Mouse (Mus musculus): ENCODE results near the gene Rimbp2. TPM values are rescaled to one million over a fixed set of nuclear protein-coding genes. Genes with fewer than 3 reads are reported as not detected.
A peak's percentile ranks its signal among the peaks of the same experiment; 100 is the strongest.
"Not testable (repeated sequence)": the region's sequence is repeated elsewhere in the genome, so short reads cannot be mapped to it uniquely, and the experiment has no call there.

Gene Rimbp2
- polyA plus RNA-seq, 1 experiment from 2014 or later, result 0.08 TPM

DNA sequence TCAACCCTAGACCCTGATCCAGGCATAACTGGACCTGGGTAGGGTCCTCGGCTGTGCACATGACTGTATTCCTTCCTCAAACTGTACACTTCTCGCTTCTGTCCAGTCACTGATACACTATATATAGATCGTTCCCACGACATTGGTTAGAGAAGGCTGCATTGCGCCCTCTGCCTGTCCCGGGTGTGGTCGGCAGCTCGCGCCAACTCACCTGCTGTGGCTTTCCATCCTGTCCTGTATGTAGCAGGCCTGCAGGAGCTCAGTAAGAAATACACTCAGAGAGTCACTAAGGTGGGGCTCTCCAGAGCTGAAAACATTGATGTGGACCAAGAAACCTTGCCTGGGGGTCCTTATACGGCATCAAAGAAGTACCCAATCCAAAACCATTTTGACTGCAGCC, 17.6 kb upstream of the Rimbp2 start:
- 77% methylated on average over 10 of the region's 10 CpGs for WGBS
- Histone ChIP-seq H3K4me1 (no peaks in the 10 kb centered on the region), H3K27ac (no peak overlapping the region), H3K4me3 (no peak overlapping the region), H3K9me3 (replicated peaks) (no peaks in the 10 kb centered on the region), H3K36me3 (no peaks in the 10 kb centered on the region), H3K27me3 (ENCODE audit: low read depth, poor library complexity, severe bottlenecking) (no peaks in the 10 kb centered on the region)
- no peak for DNase-seq (ENCODE audit: low spot score)

DNA sequence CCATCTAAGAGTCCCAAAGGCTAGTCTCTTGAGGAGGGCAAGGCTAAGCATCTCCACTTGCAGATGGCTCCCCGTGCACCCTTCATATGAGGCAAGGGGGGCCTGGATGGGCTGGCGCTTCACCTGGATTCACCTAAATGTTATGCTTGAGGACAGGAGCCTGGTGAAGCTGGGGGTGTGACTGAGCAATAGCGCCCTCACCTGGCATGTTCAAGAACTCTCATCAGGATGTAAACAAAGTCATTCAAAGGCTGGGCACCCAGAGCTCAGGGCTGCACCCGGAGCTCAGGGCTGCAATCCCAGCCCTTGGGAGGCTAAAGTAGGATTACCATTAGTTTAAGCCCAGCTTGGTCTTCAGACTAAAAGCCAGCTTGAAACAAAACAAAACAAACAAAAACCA, 11.1 kb upstream of the Rimbp2 start:
- no peaks in the 10 kb centered on the region for H3K27me3 ChIP-seq (ENCODE audit: low read depth, poor library complexity, severe bottlenecking)
- no peak overlapping the region for H3K27ac ChIP-seq
- no peak for DNase-seq (ENCODE audit: low spot score)
- no peaks in the 10 kb centered on the region for H3K4me1 ChIP-seq
- no peak overlapping the region for H3K4me3 ChIP-seq
- H3K9me3 ChIP-seq (replicated peaks), result peaks cover 5% of the 10 kb centered on the region; the same call in 1 of the 2 replicates
- WGBS, result 53% methylated on average over 4 of the region's 4 CpGs
- H3K36me3 ChIP-seq, result no peaks in the 10 kb centered on the region

DNA sequence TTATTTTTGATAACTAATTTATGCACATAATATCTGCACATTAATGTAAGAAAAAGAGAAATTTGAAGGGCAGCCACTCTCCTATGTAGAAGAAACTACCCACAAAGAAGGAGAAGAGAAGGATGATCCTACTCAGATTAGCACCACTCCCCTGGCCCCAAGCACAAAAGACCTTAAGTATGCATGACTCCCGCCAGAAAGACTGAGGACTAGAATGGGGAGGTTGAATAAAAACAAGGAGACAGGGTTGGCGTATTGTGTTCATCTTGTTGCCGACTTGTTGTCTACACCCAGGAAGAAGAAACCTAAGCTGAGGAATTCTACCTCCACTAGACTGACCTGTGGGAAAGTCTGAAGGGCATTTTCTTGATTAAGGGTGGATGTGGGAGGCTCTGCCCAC, 5.6 kb upstream of the Rimbp2 start:
- Histone ChIP-seq H3K4me1 (no peaks in the 10 kb centered on the region), H3K27ac (no peak overlapping the region), H3K9me3 (replicated peaks) (peaks cover 5% of the 10 kb centered on the region; the same call in 1 of the 2 replicates), H3K36me3 (no peaks in the 10 kb centered on the region), H3K4me3 (no peak overlapping the region), H3K27me3 (ENCODE audit: low read depth, poor library complexity, severe bottlenecking) (no peaks in the 10 kb centered on the region)
- no peak for DNase-seq (ENCODE audit: low spot score)
- WGBS, result 89% methylated on average over 3 of the region's 3 CpGs

DNA sequence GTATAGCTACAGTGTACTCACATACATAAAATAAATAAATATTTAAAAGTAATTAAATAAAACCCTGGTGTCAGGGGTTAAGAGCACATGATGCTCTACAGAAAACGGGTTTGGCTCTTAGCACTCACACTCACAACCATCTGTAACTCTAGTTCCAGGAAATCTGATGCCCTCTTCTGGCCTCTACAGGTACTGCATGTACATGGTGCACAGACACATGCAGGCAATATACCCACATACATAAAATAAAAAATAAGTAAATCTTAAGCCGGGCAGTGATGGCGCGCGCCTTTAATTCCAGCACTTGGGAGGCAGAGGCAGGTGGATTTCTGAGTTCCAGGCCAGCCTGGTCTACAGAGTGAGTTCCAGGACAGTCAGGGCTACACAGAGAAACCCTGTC, 1.1 kb upstream of the Rimbp2 start:
- H3K9me3 ChIP-seq (replicated peaks); H3K27ac ChIP-seq; H3K36me3 ChIP-seq; H3K4me3 ChIP-seq: not testable (repeated sequence)
- H3K4me1 ChIP-seq, result peaks cover 23% of the 10 kb centered on the region
- 87% methylated on average over 5 of the region's 5 CpGs for WGBS
- DNase-seq (ENCODE audit: low spot score), result peak; percentile 44
- H3K27me3 ChIP-seq (ENCODE audit: low read depth, poor library complexity, severe bottlenecking), result peaks cover 37% of the 10 kb centered on the region

DNA sequence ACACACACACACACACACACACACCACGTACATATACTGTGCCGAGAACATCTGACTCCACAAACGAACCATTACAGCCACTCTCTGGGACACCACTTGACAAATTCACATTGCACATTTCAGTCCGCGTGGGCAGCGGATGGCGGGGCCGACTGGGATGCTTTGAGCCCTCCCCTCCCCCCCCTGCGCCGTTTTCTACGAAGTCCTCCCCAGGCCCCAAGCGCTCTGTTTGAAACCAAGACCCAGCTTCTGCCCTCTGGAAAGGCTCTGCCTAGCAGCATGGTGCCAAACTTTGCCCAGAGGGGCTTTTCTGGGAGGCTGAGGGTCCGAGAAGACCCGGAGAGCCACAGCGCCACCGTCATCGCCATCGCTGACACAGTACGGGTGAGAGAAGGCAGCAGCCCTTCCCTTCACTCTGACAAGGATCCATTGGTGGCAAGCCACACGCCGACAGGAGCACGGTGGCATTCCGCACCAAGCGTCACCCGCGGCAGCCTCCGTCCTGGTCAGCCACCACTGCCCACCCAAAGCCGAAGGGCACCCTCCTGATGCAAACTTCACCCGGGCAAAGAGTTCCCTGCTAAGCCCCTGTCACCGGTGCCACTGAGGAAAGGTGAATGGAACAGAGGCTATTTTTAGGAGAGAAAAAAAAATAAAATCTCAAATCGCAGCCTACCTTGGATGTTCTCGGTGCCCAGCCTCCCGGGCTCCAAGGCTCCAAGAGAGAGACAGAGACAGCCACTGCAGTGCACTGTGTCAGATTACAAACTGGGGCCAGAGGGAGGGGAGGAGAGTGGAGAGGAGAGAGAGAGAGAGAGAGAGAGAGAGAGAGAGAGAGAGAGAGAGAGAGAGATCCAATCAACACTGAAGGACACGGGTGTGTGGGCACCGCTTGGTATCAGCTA, 743 bp downstream of the Rimbp2 start:
- under 1% methylated on average over 35 of the region's 35 CpGs for WGBS
- H3K27ac ChIP-seq, result peak overlapping the region; percentile 63

DNA sequence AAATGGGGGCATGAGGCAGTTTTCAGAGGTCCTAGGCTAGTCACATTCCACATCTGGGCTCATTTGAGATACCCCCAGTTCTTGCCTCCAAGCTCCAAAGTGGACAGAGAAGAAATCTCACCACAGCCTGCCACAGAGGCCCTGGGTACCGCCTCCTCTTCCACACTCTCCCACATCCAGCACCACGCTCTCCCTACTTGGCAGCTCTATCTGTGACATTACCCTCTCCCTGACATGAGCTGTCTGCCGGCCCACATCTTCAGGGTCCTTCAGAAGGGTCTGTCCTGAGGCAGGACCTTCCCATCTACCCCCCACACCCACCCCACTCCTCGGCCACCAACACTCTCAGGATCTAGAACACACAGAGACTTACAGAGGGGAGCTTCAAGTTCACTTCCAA, 1.8 kb downstream of the Rimbp2 start:
- Histone ChIP-seq H3K36me3 (no peaks in the 10 kb centered on the region), H3K4me3 (peak overlapping the region; percentile 58; the same call in 1 of the 2 replicates), H3K9me3 (replicated peaks) (no peaks in the 10 kb centered on the region), H3K27ac (no peak overlapping the region), H3K27me3 (ENCODE audit: low read depth, poor library complexity, severe bottlenecking) (peaks cover 37% of the 10 kb centered on the region), H3K4me1 (peaks cover 23% of the 10 kb centered on the region)
- 44% methylated on average over 4 of the region's 4 CpGs for WGBS
- DNase-seq (ENCODE audit: low spot score), result no peak

More for the DNA sequence above, 743 bp downstream of the Rimbp2 start:
- Histone ChIP-seq H3K9me3 (replicated peaks) (no peaks in the 10 kb centered on the region), H3K36me3 (no peaks in the 10 kb centered on the region), H3K4me3 (peak overlapping the region; percentile 58), H3K4me1 (peaks cover 23% of the 10 kb centered on the region), H3K27me3 (ENCODE audit: low read depth, poor library complexity, severe bottlenecking) (peaks cover 37% of the 10 kb centered on the region)
- peak; percentile 54 for DNase-seq (ENCODE audit: low spot score)

DNA sequence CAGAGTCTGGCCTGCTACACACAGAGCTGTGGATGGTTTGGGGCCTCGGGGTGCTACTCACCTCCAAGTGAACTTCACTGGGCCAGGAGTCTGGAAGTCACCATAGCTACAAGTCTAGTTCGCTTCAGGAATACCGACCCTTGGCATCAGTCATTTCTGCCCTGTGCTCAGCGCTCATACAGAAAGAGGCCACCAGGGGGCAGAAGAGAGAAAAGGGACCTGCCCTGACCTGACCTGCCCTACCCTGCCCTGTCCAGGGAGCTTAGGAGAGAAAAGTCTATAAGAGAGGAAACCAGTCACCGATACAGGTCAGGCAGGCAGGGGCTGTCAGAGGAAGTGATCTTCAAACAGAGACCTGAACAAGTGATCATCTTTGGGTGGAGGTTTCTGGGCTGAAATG, 6.2 kb downstream of the Rimbp2 start:
- WGBS, result 76% methylated on average over 5 of the region's 5 CpGs
- H3K9me3 ChIP-seq (replicated peaks), result no peaks in the 10 kb centered on the region
- peaks cover 21% of the 10 kb centered on the region for H3K27me3 ChIP-seq (ENCODE audit: low read depth, poor library complexity, severe bottlenecking)
- H3K36me3 ChIP-seq, result no peaks in the 10 kb centered on the region
- H3K4me1 ChIP-seq, result peaks cover 8% of the 10 kb centered on the region
- no peak overlapping the region for H3K27ac ChIP-seq
- DNase-seq (ENCODE audit: low spot score), result peak; percentile 41
- H3K4me3 ChIP-seq, result no peak overlapping the region

DNA sequence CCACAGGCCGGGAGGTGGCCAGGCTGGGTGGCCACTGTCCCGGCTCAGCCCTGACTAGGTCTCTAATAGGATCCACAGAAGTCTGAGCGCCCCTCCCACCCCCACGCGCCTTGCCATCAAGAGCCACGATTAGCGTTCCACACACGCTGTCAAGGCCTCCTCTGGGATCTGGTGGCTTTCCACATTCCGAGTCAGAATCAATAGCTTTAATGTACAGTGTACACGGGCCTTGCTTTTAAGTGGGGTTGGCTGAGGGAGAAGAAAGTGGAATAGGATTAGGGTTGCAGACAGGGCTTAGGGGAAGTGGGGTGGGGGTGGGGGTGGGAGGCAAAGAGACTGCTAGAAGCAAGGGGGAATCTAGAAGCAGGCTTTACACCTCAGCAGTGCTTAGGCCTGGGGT, 12.8 kb downstream of the Rimbp2 start:
- Histone ChIP-seq H3K4me3 (no peak overlapping the region), H3K36me3 (no peaks in the 10 kb centered on the region), H3K9me3 (replicated peaks) (no peaks in the 10 kb centered on the region), H3K27me3 (ENCODE audit: low read depth, poor library complexity, severe bottlenecking) (no peaks in the 10 kb centered on the region), H3K27ac (no peak overlapping the region), H3K4me1 (no peaks in the 10 kb centered on the region; the same call in 1 of the 2 replicates)
- no peak for DNase-seq (ENCODE audit: low spot score)
- WGBS, result 86% methylated on average over 10 of the region's 10 CpGs

DNA sequence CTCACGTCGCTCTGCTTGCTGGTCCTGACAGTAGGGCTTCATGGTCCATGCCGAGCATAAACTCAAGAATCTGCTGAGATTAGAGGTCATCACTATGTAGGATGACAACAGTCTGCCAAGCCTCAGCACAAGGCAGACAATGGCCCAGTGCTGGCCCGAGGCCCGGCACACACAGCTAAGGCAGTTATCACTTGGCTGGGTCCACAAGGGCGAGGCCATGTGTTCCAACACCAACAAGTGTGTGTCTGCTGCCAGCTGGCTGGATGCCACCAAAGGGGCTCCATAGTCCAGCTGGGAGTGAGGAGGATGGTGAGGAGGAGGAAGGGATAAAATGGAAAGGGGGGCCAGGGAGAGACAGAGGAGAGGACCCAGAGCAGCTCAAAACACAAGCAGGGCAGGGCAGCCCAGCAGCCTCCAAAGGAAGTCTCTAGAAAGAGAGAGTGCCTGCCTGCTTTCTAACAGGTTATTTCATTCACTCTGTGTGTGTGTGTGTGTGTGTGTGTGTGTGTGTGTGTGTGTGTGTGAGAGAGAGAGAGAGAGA, 17.9 kb downstream of the Rimbp2 start:
- no peaks in the 10 kb centered on the region for H3K27me3 ChIP-seq (ENCODE audit: low read depth, poor library complexity, severe bottlenecking)
- no peaks in the 10 kb centered on the region for H3K9me3 ChIP-seq (replicated peaks)
- no peak for DNase-seq (ENCODE audit: low spot score)
- peaks cover 6% of the 10 kb centered on the region for H3K4me1 ChIP-seq
- H3K4me3 ChIP-seq, result no peak overlapping the region
- WGBS, result 91% methylated on average over 6 of the region's 6 CpGs
- H3K27ac ChIP-seq, result no peak overlapping the region
- H3K36me3 ChIP-seq, result no peaks in the 10 kb centered on the region

DNA sequence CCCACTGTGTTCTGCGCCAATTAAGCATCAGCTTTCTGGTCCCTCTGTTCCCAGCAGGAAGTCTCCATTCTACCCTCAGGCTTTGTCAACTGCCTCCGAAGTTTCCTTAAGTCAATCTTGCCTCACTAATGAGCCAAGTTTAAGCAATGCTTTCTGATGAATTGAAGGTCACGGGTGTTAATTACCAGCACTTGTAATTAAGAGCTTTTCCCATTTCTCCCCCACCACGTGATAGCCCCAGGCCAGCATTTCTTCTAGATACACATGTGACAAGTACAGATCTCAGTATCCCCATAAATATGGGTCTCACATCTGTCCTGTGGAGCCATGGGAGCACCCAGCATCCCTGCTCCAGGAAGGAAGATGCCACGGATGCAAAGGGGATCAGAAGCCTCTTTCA, 20.5 kb downstream of the Rimbp2 start:
- DNase-seq (ENCODE audit: low spot score), result peak; percentile 35
- Histone ChIP-seq H3K27me3 (ENCODE audit: low read depth, poor library complexity, severe bottlenecking) (0 out of 2 replicates have a peak, but pooled peaks cover 4% of the 10 kb centered on the region), H3K9me3 (replicated peaks) (no peaks in the 10 kb centered on the region), H3K27ac (no peak overlapping the region), H3K4me1 (peaks cover 11% of the 10 kb centered on the region), H3K4me3 (no peak overlapping the region), H3K36me3 (no peaks in the 10 kb centered on the region)
- 54% methylated on average over 5 of the region's 5 CpGs for WGBS

DNA sequence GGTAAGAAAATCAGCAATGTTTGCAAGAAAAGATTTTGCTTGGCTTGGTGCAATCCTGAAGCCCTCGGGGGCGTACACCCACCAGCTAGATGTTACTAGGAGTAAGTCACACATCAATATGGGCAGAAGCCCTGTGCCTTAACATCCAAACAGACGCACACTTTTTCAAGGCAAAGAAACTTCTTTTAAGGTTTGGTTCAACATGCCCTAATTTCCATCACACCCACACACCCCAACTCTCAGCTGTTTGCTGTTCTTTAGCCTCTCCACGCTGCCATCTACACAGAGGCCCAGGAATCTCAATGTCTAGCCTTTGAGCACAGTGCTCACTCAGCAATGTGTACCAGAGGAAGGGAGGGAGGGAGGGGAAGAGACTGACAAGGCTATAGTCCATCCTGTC, 28.2 kb downstream of the Rimbp2 start:
- 88% methylated on average over 4 of the region's 4 CpGs for WGBS
- Histone ChIP-seq H3K4me1 (peaks cover 5% of the 10 kb centered on the region), H3K9me3 (replicated peaks) (no peaks in the 10 kb centered on the region), H3K36me3 (no peaks in the 10 kb centered on the region), H3K27me3 (ENCODE audit: low read depth, poor library complexity, severe bottlenecking) (peaks cover 11% of the 10 kb centered on the region; the same call in 1 of the 2 replicates), H3K27ac (no peak overlapping the region), H3K4me3 (no peak overlapping the region)
- no peak for DNase-seq (ENCODE audit: low spot score)

DNA sequence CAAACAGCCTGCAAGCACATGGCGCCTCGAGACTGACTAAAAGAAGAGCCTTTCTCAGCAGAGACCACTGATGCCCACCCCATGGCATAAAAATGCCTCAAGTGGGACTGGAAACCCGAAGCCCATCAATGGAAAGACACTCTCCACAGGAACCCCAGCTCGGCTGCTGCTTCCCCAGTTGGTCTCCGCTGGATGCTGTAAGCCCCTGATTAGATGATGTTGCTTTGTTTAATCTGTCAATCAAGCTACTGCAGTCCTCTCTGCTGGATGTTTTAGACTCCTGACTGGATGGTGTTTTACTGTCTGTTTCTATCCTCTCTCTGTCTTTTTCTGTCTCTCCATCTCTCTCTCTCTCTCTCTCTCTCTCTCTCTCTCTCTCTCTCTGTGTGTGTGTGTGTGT, 33.2 kb downstream of the Rimbp2 start:
- peaks cover 14% of the 10 kb centered on the region for H3K4me1 ChIP-seq
- peaks cover 4% of the 10 kb centered on the region; the same call in 1 of the 2 replicates for H3K27me3 ChIP-seq (ENCODE audit: low read depth, poor library complexity, severe bottlenecking)
- H3K36me3 ChIP-seq, result no peaks in the 10 kb centered on the region
- no peaks in the 10 kb centered on the region for H3K9me3 ChIP-seq (replicated peaks)
- DNase-seq (ENCODE audit: low spot score), result no peak
- WGBS, result 63% methylated on average over 5 of the region's 5 CpGs
- no peak overlapping the region for H3K4me3 ChIP-seq
- H3K27ac ChIP-seq, result no peak overlapping the region
